Mouse (Mus musculus) forebrain, embryonic 11.5 days (tissue): ENCODE results near the gene Chmp6. TPM values are rescaled to one million over a fixed set of nuclear protein-coding genes. Genes with fewer than 3 reads are reported as not detected.

Experiments
- ATAC-seq: fragments of 200-750 bp; cut with Nextera tagmentation; replicated peaks from 2 replicates; pipeline ENCODE4 v1.8.0; 2017; ENCODE audit warnings: moderate TSS enrichment; ENCODE audit not compliant: low FRiP score
- DNase-seq: peaks from one replicate; pipeline ENCODE4 v3.0.0-alpha.2; 2017; ENCODE audit warnings: low spot score
- H3K27ac ChIP-seq: fragments of 300-500 bp; sonication (generic); 2 replicates; pipeline ENCODE4 v1.5.1; 2014; ENCODE audit warnings: low read depth, low read length
- H3K27me3 ChIP-seq: fragments of 300-500 bp; sonication (generic); 2 replicates; pipeline ENCODE4 v1.6.1; 2014; ENCODE audit warnings: mild to moderate bottlenecking, low read length, mixed read lengths; ENCODE audit not compliant: control insufficient read depth, insufficient read depth
- H3K36me3 ChIP-seq: fragments of 300-500 bp; sonication (generic); 2 replicates; pipeline ENCODE4 v1.6.1; 2014; ENCODE audit warnings: mild to moderate bottlenecking, low read length, moderate library complexity, mixed read lengths; ENCODE audit not compliant: control insufficient read depth, insufficient read depth
- H3K4me1 ChIP-seq: fragments of 300-500 bp; sonication (generic); replicated peaks from 2 replicates; pipeline ENCODE4 v1.6.1; 2014; ENCODE audit warnings: low read length, mixed read lengths; ENCODE audit not compliant: control insufficient read depth, insufficient read depth
- H3K4me2 ChIP-seq: fragments of 300-500 bp; sonication (generic); 2 replicates; pipeline ENCODE4 v1.6.1; 2014; ENCODE audit warnings: low read depth, mild to moderate bottlenecking, low read length, moderate library complexity, mixed read lengths; ENCODE audit not compliant: severe bottlenecking
- H3K4me3 ChIP-seq: fragments of 300-500 bp; sonication (generic); 2 replicates; pipeline ENCODE4 v1.5.1; 2014; ENCODE audit warnings: low read depth, low read length
- H3K9ac ChIP-seq: fragments of 300-500 bp; sonication (generic); 2 replicates; pipeline ENCODE4 v1.6.1; 2014; ENCODE audit warnings: low read length
- H3K9me3 ChIP-seq: fragments of 300-500 bp; sonication (generic); 2 replicates; pipeline ENCODE4 v1.6.1; 2016; ENCODE audit warnings: low read length, mixed read lengths; ENCODE audit not compliant: control insufficient read depth
- WGBS: fragments of 180-500 bp; shearing (Covaris S2); extraction: QIAGEN DNeasy Blood & Tissue Kit; methylation state at CpG from one replicate; pipeline ENCODE4 v1.1.7; 2014; 5-methylcytosine and 5-hydroxymethylcytosine counted together
- polyA plus RNA-seq: library from polyadenylated mRNA; unstranded; fragments of >200 nt; fragmentation: Nextera tagmentation; extraction: Ambion mirVana; gene quantifications from 2 replicates; pipeline ENCODE4 v1.2.1, GENCODE M21; 2014

Gene Chmp6
- polyA plus RNA-seq, 1 experiment from 2014 or later: 104 TPM

GRCm38 (mm10) chr11:119928023-119928681 lies 14.9 kb downstream of the Chmp6 start:
- 78% methylated on average over 16 of the region's 16 CpGs for WGBS
- Histone ChIP-seq H3K27ac (no peak overlapping the region), H3K9ac (no peak overlapping the region), H3K9me3 (peaks cover 3% of the 10 kb centered on the region; the same call in 1 of the 2 replicates), H3K4me1 (no peaks in the 10 kb centered on the region), H3K36me3 (no peaks in the 10 kb centered on the region), H3K27me3 (no peaks in the 10 kb centered on the region), H3K4me2 (no peak overlapping the region), H3K4me3 (no peak overlapping the region)
- ATAC-seq (no peak), DNase-seq (no peak)

- Histone ChIP-seq H3K9me3 (peaks cover 3% of the 10 kb centered on the region; the same call in 1 of the 2 replicates), H3K4me1 (no peaks in the 10 kb centered on the region), H3K27ac (no peak overlapping the region), H3K4me2 (no peak overlapping the region), H3K4me3 (no peak overlapping the region), H3K27me3 (no peaks in the 10 kb centered on the region), H3K9ac (no peak overlapping the region), H3K36me3 (no peaks in the 10 kb centered on the region)
- DNase-seq (no peak), ATAC-seq (no peak)
- 88% methylated on average over 6 of the region's 6 CpGs for WGBS
Measured at GRCm38 (mm10) chr11:119929603-119930265, 16.5 kb downstream of the Chmp6 start.

GRCm38 (mm10) chr11:119931809-119932208 lies 18.6 kb downstream of the Chmp6 start:
- H3K4me3 ChIP-seq: no peak overlapping the region
- no peak overlapping the region for H3K9ac ChIP-seq
- H3K4me1 ChIP-seq: peaks cover 4% of the 10 kb centered on the region; the same call in 1 of the 2 replicates
- H3K27ac ChIP-seq: no peak overlapping the region
- no peak for ATAC-seq
- peaks cover 3% of the 10 kb centered on the region; the same call in 1 of the 2 replicates for H3K9me3 ChIP-seq
- no peak overlapping the region for H3K4me2 ChIP-seq
- DNase-seq: no peak
- H3K27me3 ChIP-seq: no peaks in the 10 kb centered on the region
- H3K36me3 ChIP-seq: no peaks in the 10 kb centered on the region
- WGBS: 84% methylated on average over 10 of the region's 10 CpGs

DNA sequence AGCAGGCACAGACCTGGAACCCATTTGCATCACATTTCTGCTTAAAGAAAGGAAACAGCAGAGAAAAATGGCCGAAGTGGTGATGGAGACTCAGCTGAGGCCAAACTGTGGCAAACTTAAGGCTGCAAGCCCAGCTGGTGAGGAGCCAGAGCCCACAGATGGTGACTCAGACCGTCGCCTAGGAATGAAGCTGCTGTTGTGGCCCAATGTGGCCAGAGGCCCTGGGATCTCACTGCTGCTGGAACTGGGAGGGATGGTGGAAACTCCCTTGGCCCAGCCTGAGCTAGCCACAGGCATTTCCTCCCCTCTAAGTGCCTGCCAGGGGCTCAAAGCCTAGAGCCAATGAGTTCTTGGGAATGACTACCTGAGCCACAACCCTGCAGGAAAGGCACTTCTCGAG lies 19.9 kb downstream of the Chmp6 start:
- Histone ChIP-seq H3K9ac (no peak overlapping the region), H3K4me1 (peaks cover 4% of the 10 kb centered on the region; the same call in 1 of the 2 replicates), H3K4me3 (no peak overlapping the region), H3K9me3 (peaks cover 3% of the 10 kb centered on the region; the same call in 1 of the 2 replicates), H3K4me2 (no peak overlapping the region), H3K27ac (no peak overlapping the region), H3K27me3 (no peaks in the 10 kb centered on the region), H3K36me3 (no peaks in the 10 kb centered on the region)
- 70% methylated on average over 4 of the region's 4 CpGs for WGBS
- DNase-seq (no peak), ATAC-seq (no peak)

DNA sequence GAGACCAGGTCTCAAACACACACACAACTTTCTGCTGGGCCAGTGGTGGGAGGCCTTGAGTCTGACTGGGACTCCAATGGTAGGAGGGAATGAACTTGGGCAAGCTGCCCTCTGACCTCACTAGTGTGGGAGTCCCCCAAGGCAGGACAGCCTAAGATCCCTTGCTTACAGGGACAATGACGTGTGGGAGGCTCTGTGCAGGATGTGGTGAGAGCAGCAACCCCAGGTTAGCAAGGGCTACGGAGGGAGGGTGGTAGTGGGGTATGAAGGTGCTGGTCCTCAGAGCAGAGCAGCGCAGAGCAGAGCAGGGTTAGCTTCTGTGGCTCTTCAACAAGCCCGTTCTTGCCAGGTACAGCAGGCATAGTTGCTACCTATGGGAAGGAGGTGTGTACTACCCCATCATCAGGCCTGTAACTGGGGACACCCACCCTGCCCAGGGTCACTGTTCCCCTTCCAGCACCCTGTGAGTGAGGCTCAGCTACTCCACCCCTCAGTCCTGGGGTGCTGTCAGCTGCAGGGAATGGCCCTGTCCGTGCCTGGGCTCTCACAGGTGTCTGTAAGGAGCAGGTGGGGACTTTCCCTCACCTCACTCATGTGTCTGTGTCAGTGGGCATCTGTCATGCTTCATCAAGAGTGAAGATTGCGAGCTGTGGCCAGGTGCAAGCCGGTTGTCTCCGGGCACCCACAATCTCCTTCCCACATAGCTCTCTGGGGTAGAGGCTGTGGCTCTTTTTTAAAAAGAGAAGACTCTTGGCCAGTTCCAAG lies 20.8 kb downstream of the Chmp6 start:
- Histone ChIP-seq H3K27ac (no peak overlapping the region), H3K27me3 (no peaks in the 10 kb centered on the region), H3K4me1 (peaks cover 6% of the 10 kb centered on the region; the same call in 1 of the 2 replicates), H3K4me2 (no peak overlapping the region), H3K4me3 (no peak overlapping the region), H3K9ac (no peak overlapping the region), H3K9me3 (peaks cover 3% of the 10 kb centered on the region; the same call in 1 of the 2 replicates), H3K36me3 (no peaks in the 10 kb centered on the region)
- 83% methylated on average over 8 of the region's 8 CpGs for WGBS
- ATAC-seq: no peak
- no peak for DNase-seq

DNA sequence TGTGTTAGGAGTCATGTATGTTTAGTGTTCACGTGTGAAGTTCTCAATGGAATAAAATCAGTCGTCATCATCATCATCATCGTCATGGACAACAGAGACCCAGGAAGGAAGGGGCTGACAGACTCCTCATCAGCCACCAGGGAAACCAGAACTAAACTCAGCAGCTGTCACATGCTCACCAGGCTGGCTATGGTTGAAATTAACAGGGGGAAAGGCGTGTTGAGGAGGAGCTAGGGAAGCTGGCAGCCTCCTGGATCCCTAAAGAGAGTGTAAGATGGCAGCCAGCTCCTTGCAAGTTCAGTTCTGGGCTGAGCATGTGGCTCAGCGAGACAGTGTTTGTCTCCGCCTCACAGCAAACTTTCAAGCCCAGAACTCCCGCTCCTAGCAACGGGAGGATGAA lies 21.5 kb downstream of the Chmp6 start:
- H3K27me3 ChIP-seq: no peaks in the 10 kb centered on the region
- 78% methylated on average over 8 of the region's 8 CpGs for WGBS
- no peak overlapping the region for H3K4me3 ChIP-seq
- peaks cover 6% of the 10 kb centered on the region; the same call in 1 of the 2 replicates for H3K4me1 ChIP-seq
- no peaks in the 10 kb centered on the region for H3K36me3 ChIP-seq
- no peak overlapping the region for H3K4me2 ChIP-seq
- peaks cover 3% of the 10 kb centered on the region; the same call in 1 of the 2 replicates for H3K9me3 ChIP-seq
- ATAC-seq (no peak), DNase-seq (no peak)
- no peak overlapping the region for H3K9ac ChIP-seq
- H3K27ac ChIP-seq: no peak overlapping the region

GRCm38 (mm10) chr11:119935457-119935856 lies 22.2 kb downstream of the Chmp6 start:
- no peak overlapping the region for H3K4me2 ChIP-seq
- peaks cover 3% of the 10 kb centered on the region; the same call in 1 of the 2 replicates for H3K9me3 ChIP-seq
- no peaks in the 10 kb centered on the region for H3K36me3 ChIP-seq
- 0 out of 2 replicates have a peak, but pooled peaks have one; percentile 7 for ATAC-seq
- no peak overlapping the region for H3K4me3 ChIP-seq
- H3K9ac ChIP-seq: no peak overlapping the region
- no peak overlapping the region for H3K27ac ChIP-seq
- H3K4me1 ChIP-seq: peaks cover 6% of the 10 kb centered on the region; the same call in 1 of the 2 replicates
- peak; percentile 81 for DNase-seq
- 24% methylated on average over 6 of the region's 6 CpGs for WGBS
- H3K27me3 ChIP-seq: no peaks in the 10 kb centered on the region

DNA sequence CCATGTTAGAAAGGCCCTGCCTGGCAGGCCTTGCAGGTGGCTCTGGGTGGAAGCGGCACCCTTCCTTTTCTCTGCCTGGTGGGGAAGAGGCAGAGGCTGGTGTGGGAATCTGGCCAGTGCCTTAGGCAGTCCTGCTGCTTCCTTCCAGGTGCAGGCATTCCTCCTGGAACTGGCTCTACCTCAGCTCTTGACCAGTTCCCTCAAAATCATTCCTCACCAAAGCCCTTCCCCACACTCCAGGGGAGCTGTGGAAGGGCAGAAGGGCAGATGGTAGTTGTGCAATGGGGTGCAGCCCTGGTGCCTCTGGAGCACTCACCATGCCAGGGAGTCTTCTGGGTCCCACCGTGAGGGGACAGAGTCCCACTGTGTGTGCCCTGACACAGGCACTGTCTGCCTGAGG lies 23.2 kb downstream of the Chmp6 start:
- H3K4me2 ChIP-seq: no peak overlapping the region
- DNase-seq (no peak), ATAC-seq (no peak)
- WGBS: 93% methylated on average over 2 of the region's 2 CpGs
- H3K36me3 ChIP-seq: no peaks in the 10 kb centered on the region; the same call in 1 of the 2 replicates
- no peak overlapping the region; the same call in 1 of the 2 replicates for H3K27ac ChIP-seq
- H3K4me3 ChIP-seq: no peak overlapping the region
- H3K9me3 ChIP-seq: no peaks in the 10 kb centered on the region
- peaks cover 7% of the 10 kb centered on the region; the same call in 1 of the 2 replicates for H3K4me1 ChIP-seq
- H3K27me3 ChIP-seq: peaks cover 4% of the 10 kb centered on the region; the same call in 1 of the 2 replicates
- no peak overlapping the region for H3K9ac ChIP-seq
